Mouse (Mus musculus): ENCODE results near the gene Cryga.

The Cryga gene

DNA sequence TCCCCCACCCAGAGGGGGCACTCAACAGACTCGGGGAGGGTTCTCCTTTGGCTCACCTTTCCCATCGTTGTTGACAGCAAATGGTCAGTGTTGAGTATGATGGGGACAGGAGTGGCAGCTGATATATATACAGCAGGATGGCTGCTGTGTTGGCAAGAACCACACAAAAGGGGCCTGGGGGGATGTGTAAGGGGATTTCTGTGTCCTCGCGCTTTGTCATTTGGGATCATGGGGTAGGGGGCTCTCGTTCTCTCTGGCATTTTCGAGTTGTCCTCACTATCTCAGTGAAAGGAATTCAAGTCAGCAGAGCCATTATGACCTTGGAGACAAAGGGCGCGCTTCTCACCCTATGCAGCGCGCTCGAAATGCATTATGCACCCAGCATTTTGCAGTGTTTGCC is at the start of gene Cryga:
Gene Cryga (minus strand): TSS at position 101 of the 400 bp plus-strand sequence.
- DNase-seq: no peak

DNA sequence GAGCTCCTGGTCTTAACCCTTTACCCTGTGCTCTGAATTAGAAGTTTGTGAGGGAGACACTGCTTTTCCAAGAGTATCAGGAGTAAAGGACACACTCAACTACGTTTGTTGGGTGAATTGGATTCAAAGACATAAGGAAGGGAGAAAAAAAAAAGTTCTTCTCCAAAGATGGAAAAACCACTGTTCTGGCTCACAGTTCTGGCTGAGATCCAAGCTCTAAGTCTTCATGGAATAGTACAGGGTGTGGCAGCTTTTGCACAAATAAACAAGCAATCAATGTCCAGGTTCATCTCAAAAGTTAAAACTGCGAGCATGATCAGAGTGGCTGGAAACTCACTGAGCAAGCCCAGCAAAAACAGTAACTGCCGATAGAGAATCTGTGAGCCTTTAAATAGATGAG is 44.8 kb upstream of the Cryga start:
- no peak for DNase-seq

DNA sequence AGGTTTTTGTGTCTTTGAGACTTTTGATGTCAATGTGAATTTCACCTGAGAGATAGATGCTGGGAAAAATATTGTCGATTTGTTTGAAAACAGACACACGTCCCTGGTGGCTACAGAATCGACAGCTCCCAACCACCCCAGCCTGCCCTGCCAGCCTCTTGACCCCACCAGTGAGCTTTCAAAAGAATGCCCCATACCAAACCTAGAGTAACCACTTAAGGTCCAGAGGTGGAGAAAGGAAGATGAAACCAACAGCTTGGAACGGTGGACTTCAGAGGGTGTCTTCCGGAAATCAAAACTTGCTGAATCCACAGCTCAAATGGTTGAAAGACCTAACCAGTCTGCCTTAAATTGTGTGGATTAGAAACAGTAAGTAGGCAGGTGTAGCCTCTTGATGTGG is 44.2 kb upstream of the Cryga start:
- DNase-seq: no peak

DNA sequence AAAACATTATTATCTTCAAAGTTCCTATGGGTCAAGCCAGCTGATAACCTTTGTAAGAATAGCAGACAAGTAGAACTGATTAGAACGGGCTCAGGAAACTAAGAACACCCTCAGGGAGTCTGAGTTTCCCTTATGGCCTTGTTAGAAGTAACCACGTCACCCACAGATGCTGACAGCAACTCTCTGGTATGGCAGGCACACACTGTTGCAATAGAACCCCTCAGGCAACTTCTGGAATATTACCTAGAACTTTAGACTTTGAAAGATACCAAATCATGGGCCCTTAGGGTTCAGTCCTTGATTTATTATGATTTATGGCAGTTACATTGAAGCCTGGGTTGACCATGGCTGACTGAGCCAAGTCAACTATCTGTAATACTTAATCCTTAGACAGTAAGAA is 43.4 kb upstream of the Cryga start:
- DNase-seq: no peak

DNA sequence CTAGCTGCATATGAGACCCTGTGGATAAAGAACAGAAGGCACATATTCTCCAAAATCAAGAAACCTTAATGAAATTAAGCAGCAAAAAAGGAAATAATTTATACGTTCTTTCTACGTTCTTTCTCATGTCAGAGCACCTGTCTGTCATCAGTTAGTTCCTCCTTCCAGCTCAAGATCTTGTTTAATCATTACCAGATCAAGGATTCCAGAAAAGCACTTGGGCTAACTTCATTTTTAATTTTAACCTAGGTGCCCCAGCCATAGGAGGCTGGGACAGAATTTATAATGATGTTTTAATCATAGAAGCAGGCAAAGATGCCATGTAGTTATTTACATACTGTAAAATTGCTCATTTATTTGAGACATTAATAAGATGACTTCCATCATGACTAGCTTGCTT is 41.6 kb upstream of the Cryga start:
- no peak for DNase-seq

DNA sequence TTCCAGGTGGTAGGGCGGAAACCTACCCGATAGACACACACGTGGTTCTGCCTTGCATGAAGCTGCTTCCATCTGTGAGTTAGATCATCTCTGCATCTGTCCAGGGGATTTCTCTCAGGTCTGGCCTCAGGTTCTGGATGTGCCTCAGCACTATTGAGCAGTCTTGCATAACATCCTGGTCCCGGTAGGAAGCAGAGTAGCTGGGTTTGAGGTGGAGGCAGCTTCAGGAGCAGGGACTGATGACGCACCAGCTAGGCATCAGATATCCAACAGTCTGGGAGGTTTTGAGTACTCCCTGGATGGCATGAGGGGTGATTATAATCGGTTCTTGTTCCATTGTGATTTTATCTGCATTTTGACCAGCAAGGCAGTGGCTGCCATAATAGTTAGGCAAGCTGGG is 34.4 kb upstream of the Cryga start:
- DNase-seq: no peak

DNA sequence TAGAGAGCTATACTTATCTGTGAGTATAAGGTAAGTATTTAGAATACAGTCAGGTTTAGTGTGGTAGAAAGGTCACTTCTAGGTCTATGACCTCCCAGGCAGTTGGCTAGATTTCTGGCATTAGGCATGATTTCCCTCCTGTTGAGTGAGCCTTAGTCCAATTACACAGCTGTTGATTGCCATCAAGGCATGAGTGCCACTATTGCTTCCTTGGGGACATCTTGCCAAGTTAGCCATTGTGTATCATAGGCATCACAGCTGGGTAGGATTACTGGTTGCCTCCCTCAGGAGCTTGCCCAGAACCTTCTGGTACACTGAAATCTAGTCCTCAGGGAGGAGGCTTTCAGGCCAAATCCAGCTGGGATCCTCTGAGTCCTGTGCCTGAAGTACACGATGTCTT is 29.7 kb upstream of the Cryga start:
- DNase-seq: no peak

DNA sequence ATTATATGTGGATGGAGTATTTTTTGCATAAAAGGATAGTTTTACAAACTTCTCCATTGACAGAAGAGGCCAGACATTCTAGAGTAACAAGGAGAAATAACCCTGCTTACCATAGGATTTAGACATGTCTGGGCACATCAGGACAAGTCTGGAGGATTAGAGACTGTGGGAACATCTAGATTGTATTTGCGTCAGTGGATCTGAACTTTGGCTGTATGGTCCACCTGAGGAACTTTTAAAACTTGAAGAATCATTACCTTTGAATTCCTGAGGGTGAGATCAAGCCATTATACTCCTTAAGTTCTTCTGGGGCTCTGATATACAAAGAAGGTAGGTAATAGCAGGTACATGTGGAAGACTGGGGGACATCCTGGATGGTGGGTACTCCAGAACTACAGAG is 28.5 kb upstream of the Cryga start:
- DNase-seq: no peak

DNA sequence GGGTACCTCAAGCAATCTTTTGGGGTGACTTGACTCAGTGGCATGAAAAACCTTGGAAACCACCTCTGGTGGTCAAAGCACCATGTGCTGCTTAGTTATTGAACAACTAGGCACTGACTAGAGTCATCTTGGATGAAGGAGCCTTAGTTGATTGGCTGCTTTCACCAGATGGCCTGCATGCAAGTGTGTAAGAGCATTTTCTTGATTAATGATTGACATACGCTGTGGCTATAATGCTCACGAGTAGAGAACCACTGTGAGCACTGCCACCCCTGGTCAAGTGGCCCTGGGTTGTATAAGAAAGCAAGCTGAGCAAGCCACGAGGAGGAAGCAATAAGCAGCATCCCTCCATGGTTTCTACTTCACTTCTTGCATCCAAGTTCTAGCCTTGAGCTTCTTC is 27.1 kb upstream of the Cryga start:
- no peak for DNase-seq

DNA sequence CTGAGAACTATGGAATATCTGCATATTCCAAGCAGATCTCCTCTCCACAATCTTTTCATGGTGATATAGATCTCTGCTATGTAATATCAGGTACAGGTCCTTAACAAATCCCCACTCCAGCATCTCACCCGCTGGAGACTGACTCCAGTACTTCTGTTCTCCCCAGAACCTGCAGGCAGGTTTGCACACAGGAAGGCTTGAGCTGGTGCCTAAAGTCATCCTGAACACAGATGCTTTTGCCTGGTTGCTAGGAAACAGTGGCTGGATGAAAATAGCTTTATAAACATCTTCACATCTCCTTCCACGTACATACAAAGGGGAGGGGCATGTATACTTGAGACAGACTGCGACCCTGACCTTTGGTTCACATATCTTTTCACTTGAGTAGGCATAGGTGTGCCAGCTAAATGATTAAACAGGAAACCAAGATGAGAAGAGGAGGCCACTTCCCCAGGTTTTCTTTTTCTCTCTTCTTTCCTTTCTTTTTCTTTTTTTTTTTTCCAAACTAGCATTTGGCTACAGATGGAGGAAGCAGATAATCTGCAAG is 26.5 kb upstream of the Cryga start:
- DNase-seq: no peak

DNA sequence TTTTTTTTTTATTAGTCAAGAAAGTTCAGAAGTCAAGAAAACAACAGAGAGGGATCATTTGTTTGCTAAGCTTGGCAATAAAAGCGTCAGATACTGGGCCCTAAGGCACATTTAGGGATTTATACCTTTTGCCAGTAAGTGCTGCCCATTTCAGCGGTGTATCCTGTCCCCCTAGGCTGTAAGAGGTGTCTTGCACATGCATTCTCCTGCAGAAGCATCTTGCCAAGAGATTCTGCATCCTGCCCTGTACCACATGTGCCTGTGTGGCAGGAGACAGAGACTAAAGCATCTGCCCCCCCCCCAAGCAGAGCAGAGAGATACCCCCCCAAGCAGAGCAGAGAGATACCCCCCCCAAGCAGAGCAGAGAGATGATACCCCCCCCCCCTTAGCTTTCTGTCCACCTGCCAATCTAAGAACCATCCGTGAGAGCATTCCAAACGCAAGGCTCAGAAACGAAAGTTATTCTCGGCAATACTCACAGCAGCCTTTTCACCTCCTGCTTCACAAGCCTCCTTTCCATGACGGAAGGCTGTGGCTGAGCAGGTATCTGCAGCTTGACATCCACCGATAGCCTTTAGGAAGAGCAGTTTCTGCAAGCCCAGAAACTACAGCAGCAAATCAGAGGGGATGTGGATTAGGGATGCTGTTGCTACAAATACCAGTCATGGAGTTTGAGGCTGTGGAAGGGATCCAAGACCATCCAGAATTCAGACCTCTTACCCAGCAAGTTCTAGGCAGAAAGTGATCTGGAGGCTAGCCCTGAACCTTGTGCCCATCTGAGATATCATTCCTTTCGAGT is 19.6 kb upstream of the Cryga start, which contains the start of gene D630023F18Rik:
Gene D630023F18Rik (minus strand): TSS at position 641 of the 799 bp plus-strand sequence.
- DNase-seq: no peak

DNA sequence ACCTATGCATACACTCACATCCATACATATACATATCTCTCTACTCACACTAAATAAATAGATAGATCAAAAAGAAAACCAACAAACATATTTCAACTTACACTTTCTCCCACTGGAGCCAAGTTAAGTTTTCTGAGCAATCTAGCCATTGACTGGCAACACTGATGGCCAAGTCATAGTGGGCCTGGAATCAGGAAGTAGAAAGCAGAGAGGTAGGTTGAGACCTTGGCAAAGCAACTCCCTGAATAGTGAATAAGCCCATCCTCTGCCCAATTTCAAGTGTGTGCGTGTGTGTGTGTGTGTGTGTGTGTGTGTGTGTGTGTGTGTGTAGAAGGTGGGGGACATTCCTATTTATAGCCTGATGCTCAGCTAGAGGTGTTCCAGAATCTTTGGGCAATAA is 16.3 kb upstream of the Cryga start, which contains the start of gene Gm28845:
Gene Gm28845 (minus strand): TSS at position 121 of the 400 bp plus-strand sequence.
- DNase-seq: no peak

DNA sequence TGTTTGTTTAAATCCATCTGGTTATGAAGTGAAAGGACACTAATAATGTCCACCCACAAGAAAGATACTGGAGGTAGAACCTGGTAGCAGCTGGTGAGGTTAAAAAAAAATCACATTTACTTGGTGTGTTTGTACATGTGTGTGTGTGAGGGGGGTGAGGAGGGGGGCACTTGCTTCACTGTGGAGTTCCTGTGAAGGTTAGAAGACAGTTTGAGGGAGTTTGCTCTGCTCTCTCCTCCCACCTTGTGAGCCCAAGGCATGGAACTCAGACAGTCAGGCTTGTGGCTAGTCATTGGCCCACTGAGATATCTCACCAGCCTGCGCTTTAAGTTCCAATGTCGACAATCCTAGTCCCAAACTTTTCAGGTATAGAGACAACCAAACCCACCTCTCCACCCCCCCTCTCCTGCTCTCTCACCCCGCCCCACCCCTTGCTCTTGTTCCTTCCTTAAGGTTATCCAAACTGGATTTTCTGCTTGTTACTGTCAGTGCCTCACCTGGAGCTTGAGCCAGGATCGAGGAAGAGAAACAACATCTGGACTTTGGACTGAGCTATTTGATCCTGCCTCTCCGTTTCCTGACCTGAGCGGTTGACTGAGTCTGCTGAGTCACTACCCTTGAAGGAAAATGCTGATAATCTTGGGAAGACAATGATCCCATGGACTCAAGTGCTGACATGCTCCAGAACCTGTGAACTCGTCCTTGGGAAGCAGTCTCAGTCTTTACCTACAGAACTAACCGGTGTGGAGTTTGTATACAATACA is 15.2 kb upstream of the Cryga start:
- no peak for DNase-seq

DNA sequence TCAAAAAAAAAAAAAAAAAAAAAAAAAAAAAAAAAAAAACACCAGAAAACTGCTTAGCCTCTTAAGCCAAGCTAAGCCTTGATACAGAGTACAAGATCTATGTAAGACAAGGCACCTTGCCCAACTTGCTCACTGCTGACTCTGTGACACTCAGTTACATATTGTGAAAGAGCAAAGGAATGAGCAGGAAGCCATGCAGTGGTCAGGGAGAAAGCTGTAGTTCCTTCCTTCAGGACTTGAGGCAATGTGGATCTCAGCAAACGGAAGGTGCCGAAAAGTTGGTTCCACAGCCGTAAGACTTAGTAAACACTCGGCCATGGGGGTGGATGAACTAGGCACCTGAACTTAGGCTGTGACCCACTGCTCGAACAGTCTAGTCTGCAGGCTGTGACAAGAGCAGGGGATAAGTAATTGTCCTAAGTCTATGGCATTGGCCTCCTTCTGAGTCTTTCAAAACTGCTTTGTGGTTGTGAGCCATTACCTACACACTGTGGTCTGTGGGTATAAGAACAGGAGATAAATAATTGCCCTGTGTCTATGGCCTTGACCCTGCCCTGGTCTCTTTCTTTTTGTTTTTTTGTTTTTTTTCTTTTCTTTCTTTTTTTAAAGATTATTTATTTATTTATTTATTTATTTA is 10.5 kb upstream of the Cryga start:
- no peak for DNase-seq

DNA sequence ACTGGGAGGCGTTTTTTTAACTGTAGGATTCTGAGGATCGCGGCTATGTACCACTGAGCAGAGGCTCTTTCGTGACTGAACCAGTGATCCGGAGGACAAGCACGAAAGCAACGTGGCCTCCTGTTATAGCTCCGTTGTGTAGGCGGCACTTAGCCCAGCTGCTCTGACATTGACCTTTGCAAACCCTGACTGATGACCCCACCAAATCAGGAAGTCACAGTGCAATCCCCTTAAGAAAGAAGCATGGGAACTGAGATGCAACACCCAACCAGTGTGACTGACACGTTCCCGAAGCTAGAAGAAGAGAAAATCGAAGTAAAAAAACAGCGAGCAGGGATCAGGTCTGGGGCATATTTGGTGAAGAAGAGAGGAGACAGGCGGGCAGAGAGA is 9.6 kb upstream of the Cryga start:
- DNase-seq: no peak

DNA sequence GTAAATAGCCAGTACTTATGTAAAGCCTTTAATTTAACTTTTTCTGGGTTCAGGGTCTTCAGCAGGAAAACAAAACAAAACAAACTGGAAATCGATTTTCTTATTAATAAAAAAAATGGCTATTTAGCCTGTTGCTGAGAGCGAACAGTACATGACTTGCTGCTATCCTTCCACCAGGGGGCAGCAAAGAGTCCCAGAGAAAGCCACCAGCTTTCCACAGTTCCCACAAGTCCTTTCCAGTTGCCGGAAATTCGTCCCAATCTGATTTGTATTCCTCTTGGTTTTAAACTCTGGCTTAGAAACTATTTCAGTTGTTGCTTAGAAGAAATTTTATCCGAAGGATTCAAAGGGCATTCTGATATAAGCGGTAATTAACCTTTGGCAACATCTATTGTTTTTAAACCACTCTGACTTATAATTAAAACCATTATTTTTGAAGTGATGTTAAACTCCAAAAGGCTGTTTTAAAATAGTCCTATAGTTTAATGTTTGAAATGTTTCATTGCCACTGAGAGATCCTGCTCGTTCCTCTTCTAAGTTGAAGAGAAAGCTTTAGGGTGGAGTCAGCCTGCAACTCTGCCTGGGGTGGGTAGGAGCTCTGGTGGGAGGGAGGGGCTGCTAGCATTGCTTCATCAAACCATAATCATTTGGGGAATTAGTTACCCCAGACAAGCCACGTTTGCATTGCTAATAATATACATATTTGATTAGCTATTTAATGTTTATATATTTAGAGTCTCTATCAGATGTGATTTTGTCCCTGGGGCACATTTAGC is 9.0 kb upstream of the Cryga start:
- peak in 1 of 2 experiments; percentile 14 for DNase-seq

DNA sequence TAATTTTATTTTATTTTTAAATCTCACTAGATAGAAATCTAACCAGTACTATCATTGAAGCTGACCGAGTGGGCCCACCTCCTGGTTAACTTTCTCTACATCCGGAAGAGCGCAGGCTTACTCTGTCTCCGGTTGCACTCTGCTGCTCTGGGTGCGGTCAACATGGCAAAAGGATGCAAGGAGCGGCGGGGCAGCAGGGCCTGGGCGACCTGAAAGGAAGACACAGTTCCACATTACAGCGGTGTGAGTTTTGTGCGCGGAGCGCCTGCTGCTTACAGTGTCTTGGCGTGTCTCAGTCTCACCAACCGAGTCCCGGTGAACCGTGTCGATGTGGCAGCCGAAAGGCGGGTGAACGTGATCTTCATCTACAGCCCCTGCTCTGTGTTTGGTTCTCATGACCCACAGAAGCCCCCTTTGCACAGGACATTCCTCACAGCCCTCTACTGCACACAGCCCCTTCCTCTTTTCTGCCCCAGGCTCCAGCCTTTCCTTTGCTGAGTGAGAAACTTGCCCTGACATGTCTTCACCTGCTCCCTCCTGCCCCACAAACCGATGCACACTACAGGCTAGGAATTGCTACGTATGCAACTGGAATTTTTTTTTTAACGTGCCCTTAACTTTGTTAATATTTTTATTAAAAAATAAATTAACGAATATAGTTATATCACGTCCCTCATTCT is 6.7 kb upstream of the Cryga start:
- no peak for DNase-seq

DNA sequence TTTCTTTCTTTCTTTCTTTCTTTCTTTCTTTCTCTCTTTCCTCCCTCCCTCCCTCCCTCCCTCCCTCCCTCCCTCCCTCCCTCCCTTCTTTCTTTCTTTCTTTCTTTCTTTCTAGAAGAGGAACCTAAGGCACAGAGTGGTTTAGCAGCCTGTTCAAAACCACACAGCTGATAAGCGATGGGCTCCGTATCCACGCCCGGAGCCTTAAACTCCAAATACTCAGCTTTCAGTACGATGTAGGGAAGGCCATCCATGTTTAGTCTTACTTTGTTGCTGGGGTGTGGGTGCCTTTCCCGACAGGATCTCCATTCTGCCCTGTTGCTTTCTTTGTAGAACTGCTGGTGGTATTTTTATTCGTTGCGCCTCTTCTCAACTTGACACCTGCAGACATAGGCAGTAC is 6.0 kb upstream of the Cryga start:
- no peak for DNase-seq

DNA sequence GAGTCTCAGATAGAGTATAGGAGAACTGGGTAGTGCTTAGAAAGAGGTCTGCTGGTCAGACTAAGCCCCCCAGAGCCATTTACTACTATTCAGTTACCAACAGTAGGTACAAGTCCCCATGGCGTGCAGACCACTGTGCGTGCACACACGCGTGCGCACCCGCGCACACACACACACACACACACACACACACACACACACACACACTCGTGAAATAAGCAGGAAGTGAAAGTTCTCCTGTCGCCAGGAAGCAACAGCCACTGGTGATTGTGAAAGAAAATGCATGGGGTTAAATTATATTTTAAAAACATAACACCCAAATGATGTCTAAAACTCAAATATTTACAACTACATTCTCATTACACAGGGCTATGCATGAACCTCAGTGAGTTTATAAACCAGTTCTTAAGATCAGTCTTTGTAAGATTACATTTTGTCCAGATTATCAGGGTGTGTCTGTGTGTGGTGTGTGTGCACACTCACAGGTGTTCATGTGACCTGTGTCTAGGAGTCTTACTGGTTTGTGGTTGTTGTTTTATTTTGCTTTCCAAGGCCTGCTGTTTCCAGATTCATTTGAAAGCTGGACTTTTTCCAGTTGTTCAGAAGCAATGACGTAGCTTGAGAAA is 4.6 kb upstream of the Cryga start:
- DNase-seq: no peak

DNA sequence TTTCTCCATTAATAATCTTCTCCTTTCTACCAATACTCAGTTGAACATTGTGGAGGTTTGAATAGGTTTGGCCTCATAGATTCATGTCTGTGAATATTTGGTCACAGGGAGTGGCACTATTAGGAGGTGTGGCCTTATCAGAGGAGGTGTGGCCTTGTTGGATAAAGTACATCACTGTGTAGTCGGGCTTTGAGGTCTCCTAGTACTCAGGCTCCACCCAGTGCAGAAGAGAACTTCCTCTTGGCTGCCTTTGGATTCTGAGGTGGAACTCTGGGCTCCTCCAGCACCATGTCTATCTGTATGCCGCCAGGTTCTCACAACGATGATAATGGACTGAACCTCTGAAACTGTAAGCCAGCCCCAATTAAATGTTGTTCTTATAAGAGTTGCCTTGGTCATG is 6.2 kb downstream of the Cryga start:
- DNase-seq: no peak

DNA sequence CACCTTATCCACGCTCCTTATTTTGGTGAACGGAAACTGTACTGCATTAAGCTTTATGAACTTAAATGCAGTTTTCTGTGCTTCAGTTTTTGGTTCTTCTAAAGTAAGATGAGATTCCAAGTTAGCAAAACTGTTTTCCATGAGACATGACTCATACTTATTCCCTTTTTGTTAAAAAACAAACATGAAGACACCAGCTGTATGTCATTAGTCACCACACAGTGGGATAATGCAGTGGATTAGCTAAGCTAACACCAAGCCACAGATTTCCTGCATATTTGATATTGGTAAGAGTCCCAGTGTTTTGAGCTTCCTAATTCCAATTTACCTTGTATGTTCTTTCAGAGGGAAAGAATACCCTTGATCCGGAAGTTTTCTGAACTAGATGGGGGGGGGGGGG is 11.6 kb downstream of the Cryga start:
- DNase-seq: no peak

DNA sequence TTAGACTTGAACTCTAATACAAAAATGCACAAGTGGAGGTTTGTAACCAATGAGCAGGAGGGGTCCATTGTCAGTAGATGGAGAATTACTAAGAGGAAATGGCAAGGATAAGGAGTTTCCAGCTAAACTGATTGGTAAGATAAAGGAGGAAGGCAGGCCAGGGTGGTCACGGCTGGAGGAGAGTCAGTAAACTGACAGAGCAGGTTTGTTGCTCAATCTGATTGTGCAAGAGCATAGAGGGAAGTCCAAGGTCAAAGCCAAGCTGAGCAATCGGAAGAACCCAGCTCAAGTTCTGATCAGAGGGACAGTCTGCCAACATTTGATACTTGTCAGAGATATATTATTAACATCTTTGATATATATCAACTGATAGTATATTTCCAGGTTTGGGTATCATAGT is 12.8 kb downstream of the Cryga start:
- no peak for DNase-seq
